Mouse (Mus musculus) forebrain, embryonic 15.5 days (tissue): ENCODE data around the gene Slit3. TPM values are rescaled to one million over a fixed set of nuclear protein-coding genes. Genes with fewer than 3 reads are reported as not detected.

ENCODE experiments used
- ATAC-seq: fragments of 200-750 bp; cut with Nextera tagmentation; replicated peaks from 2 replicates; pipeline ENCODE4 v1.8.0; 2017; ENCODE audit warnings: mild to moderate bottlenecking, moderate TSS enrichment, moderate library complexity
- H3K27ac ChIP-seq: fragments of 300-500 bp; sonication (generic); replicated peaks from 2 replicates; pipeline ENCODE4 v1.5.1; 2015; ENCODE audit warnings: mild to moderate bottlenecking, inconsistent platforms
- H3K27me3 ChIP-seq: fragments of 300-500 bp; sonication (generic); 2 replicates; pipeline ENCODE4 v1.6.1; 2015; ENCODE audit warnings: inconsistent platforms
- H3K36me3 ChIP-seq: fragments of 300-500 bp; sonication (generic); 2 replicates; pipeline ENCODE4 v1.6.1; 2015; ENCODE audit warnings: mild to moderate bottlenecking, inconsistent platforms
- H3K4me1 ChIP-seq: fragments of 300-500 bp; sonication (generic); 2 replicates; pipeline ENCODE4 v1.6.1; 2015; ENCODE audit warnings: inconsistent platforms
- H3K4me2 ChIP-seq: fragments of 300-500 bp; sonication (generic); replicated peaks from 2 replicates; pipeline ENCODE4 v1.6.1; 2015; ENCODE audit warnings: mild to moderate bottlenecking, inconsistent platforms
- H3K4me3 ChIP-seq: fragments of 300-500 bp; sonication (generic); 2 replicates; pipeline ENCODE4 v1.5.1; 2015; ENCODE audit warnings: mild to moderate bottlenecking, inconsistent platforms
- H3K9ac ChIP-seq: fragments of 300-500 bp; sonication (generic); replicated peaks from 2 replicates; pipeline ENCODE4 v1.6.1; 2015; ENCODE audit warnings: mild to moderate bottlenecking, inconsistent platforms
- H3K9me3 ChIP-seq: fragments of 300-500 bp; sonication (generic); 2 replicates; pipeline ENCODE4 v1.6.1; 2016; ENCODE audit warnings: inconsistent platforms
- WGBS: fragments of 180-500 bp; shearing (Covaris S2); methylation state at CpG from one replicate; pipeline ENCODE4 v1.1.7; 2015; ENCODE audit warnings: mixed read lengths; 5-methylcytosine and 5-hydroxymethylcytosine counted together
- polyA plus RNA-seq: library from polyadenylated mRNA; unstranded; fragments of >200 nt; fragmentation: Nextera tagmentation; extraction: Ambion mirVana; gene quantifications from 2 replicates; pipeline ENCODE4 v1.2.1, GENCODE M21; 2015

The Slit3 gene
- polyA plus RNA-seq, 1 experiment from 2014 or later = 6.4 TPM

GRCm38 (mm10) chr11:35204084-35204483 is 83.1 kb downstream of the Slit3 start:
- H3K4me1 ChIP-seq = peaks cover 35% of the 10 kb centered on the region
- H3K27me3 ChIP-seq = no peaks in the 10 kb centered on the region
- no peak overlapping the region for H3K27ac ChIP-seq
- peak; percentile 29; the same call in 1 of the 2 replicates for ATAC-seq
- H3K9ac ChIP-seq = no peak overlapping the region
- no peaks in the 10 kb centered on the region for H3K36me3 ChIP-seq
- no peaks in the 10 kb centered on the region for H3K9me3 ChIP-seq
- 6% methylated on average over 9 of the region's 9 CpGs for WGBS
- H3K4me2 ChIP-seq = no peak overlapping the region; the same call in 1 of the 2 replicates
- no peak overlapping the region for H3K4me3 ChIP-seq

- no peak overlapping the region for H3K27ac ChIP-seq
- 90% methylated on average over 14 of the region's 14 CpGs for WGBS
- no peak for ATAC-seq
- no peak overlapping the region for H3K4me3 ChIP-seq
- H3K4me1 ChIP-seq = no peaks in the 10 kb centered on the region
- no peaks in the 10 kb centered on the region for H3K9me3 ChIP-seq
- H3K27me3 ChIP-seq = no peaks in the 10 kb centered on the region
- no peak overlapping the region for H3K9ac ChIP-seq
- H3K36me3 ChIP-seq = no peaks in the 10 kb centered on the region
- H3K4me2 ChIP-seq = no peak overlapping the region
These were observed 90.0 kb downstream of the Slit3 start for GRCm38 (mm10) chr11:35210728-35211682.

GRCm38 (mm10) chr11:35224025-35224424 is 103.0 kb downstream of the Slit3 start:
- Histone ChIP-seq H3K4me2 (no peak overlapping the region), H3K36me3 (no peaks in the 10 kb centered on the region), H3K4me1 (peaks cover 11% of the 10 kb centered on the region; the same call in 1 of the 2 replicates), H3K9ac (no peak overlapping the region), H3K4me3 (no peak overlapping the region), H3K9me3 (no peaks in the 10 kb centered on the region), H3K27me3 (no peaks in the 10 kb centered on the region), H3K27ac (no peak overlapping the region)
- WGBS = 4% methylated on average over 4 of the region's 4 CpGs
- ATAC-seq = peak; percentile 61; the same call in 1 of the 2 replicates

GRCm38 (mm10) chr11:35231361-35232090 is 110.5 kb downstream of the Slit3 start:
- no peak overlapping the region for H3K27ac ChIP-seq
- no peaks in the 10 kb centered on the region for H3K36me3 ChIP-seq
- H3K9ac ChIP-seq = no peak overlapping the region
- no peaks in the 10 kb centered on the region for H3K27me3 ChIP-seq
- H3K4me3 ChIP-seq = no peak overlapping the region
- 64% methylated on average over 10 of the region's 10 CpGs for WGBS
- no peaks in the 10 kb centered on the region for H3K4me1 ChIP-seq
- no peak overlapping the region for H3K4me2 ChIP-seq
- no peak for ATAC-seq
- H3K9me3 ChIP-seq = no peaks in the 10 kb centered on the region

- Histone ChIP-seq H3K9me3 (no peaks in the 10 kb centered on the region), H3K27me3 (no peaks in the 10 kb centered on the region), H3K4me1 (no peaks in the 10 kb centered on the region), H3K4me2 (no peak overlapping the region), H3K36me3 (no peaks in the 10 kb centered on the region), H3K4me3 (no peak overlapping the region), H3K9ac (no peak overlapping the region), H3K27ac (no peak overlapping the region)
- no peak for ATAC-seq
- 88% methylated on average over 4 of the region's 4 CpGs for WGBS
These were observed 111.3 kb downstream of the Slit3 start for GRCm38 (mm10) chr11:35232321-35232720.

- no peaks in the 10 kb centered on the region for H3K27me3 ChIP-seq
- peaks cover under 1% of the 10 kb centered on the region for H3K4me1 ChIP-seq
- H3K9me3 ChIP-seq = no peaks in the 10 kb centered on the region
- 85% methylated on average over 7 of the region's 7 CpGs for WGBS
- no peak for ATAC-seq
- no peak overlapping the region for H3K27ac ChIP-seq
- H3K4me2 ChIP-seq = no peak overlapping the region
- H3K36me3 ChIP-seq = no peaks in the 10 kb centered on the region
- H3K4me3 ChIP-seq = no peak overlapping the region
- no peak overlapping the region for H3K9ac ChIP-seq
These were observed 120.4 kb downstream of the Slit3 start for GRCm38 (mm10) chr11:35241379-35241778.

- ATAC-seq = no peak
- Histone ChIP-seq H3K9me3 (no peaks in the 10 kb centered on the region), H3K36me3 (no peaks in the 10 kb centered on the region), H3K27me3 (no peaks in the 10 kb centered on the region), H3K4me1 (peaks cover 5% of the 10 kb centered on the region), H3K4me3 (no peak overlapping the region), H3K27ac (no peak overlapping the region), H3K9ac (no peak overlapping the region), H3K4me2 (no peak overlapping the region)
- WGBS = 91% methylated on average over 9 of the region's 9 CpGs
These were observed 122.6 kb downstream of the Slit3 start for GRCm38 (mm10) chr11:35243597-35243996.

- 62% methylated on average over 7 of the region's 7 CpGs for WGBS
- Histone ChIP-seq H3K9me3 (no peaks in the 10 kb centered on the region), H3K9ac (no peak overlapping the region), H3K4me3 (no peak overlapping the region), H3K27ac (no peak overlapping the region), H3K4me2 (no peak overlapping the region), H3K36me3 (no peaks in the 10 kb centered on the region), H3K4me1 (peaks cover 5% of the 10 kb centered on the region), H3K27me3 (no peaks in the 10 kb centered on the region)
- ATAC-seq = peak; percentile 41; the same call in 1 of the 2 replicates
These were observed 123.5 kb downstream of the Slit3 start for GRCm38 (mm10) chr11:35244526-35244925.

- H3K36me3 ChIP-seq = no peaks in the 10 kb centered on the region
- WGBS = 49% methylated on average over 3 of the region's 3 CpGs
- H3K4me1 ChIP-seq = peaks cover 5% of the 10 kb centered on the region
- no peak overlapping the region for H3K9ac ChIP-seq
- H3K9me3 ChIP-seq = no peaks in the 10 kb centered on the region
- ATAC-seq = no peak
- no peak overlapping the region for H3K4me3 ChIP-seq
- no peak overlapping the region for H3K27ac ChIP-seq
- no peak overlapping the region for H3K4me2 ChIP-seq
- H3K27me3 ChIP-seq = no peaks in the 10 kb centered on the region
These were observed 125.6 kb downstream of the Slit3 start for GRCm38 (mm10) chr11:35246623-35247022.

GRCm38 (mm10) chr11:35248088-35248487 is 127.1 kb downstream of the Slit3 start:
- ATAC-seq = no peak
- Histone ChIP-seq H3K4me3 (no peak overlapping the region), H3K9me3 (no peaks in the 10 kb centered on the region), H3K27ac (no peak overlapping the region), H3K36me3 (no peaks in the 10 kb centered on the region), H3K27me3 (no peaks in the 10 kb centered on the region), H3K4me1 (peaks cover 5% of the 10 kb centered on the region), H3K9ac (no peak overlapping the region), H3K4me2 (no peak overlapping the region)
- 85% methylated on average over 5 of the region's 5 CpGs for WGBS

GRCm38 (mm10) chr11:35250871-35251418 is 129.9 kb downstream of the Slit3 start:
- WGBS = 42% methylated on average over 4 of the region's 4 CpGs
- ATAC-seq = no peak

GRCm38 (mm10) chr11:35251910-35252309 is 130.9 kb downstream of the Slit3 start:
- Histone ChIP-seq H3K4me3 (no peak overlapping the region), H3K27ac (no peak overlapping the region), H3K36me3 (no peaks in the 10 kb centered on the region), H3K9me3 (no peaks in the 10 kb centered on the region), H3K4me2 (no peak overlapping the region), H3K27me3 (no peaks in the 10 kb centered on the region), H3K4me1 (no peaks in the 10 kb centered on the region), H3K9ac (no peak overlapping the region)
- 81% methylated on average over 4 of the region's 4 CpGs for WGBS
- ATAC-seq = no peak

More at GRCm38 (mm10) chr11:35250871-35251418, 129.9 kb downstream of the Slit3 start:
- no peaks in the 10 kb centered on the region for H3K36me3 ChIP-seq
- H3K4me2 ChIP-seq = no peak overlapping the region
- H3K9me3 ChIP-seq = no peaks in the 10 kb centered on the region
- peaks cover 5% of the 10 kb centered on the region for H3K4me1 ChIP-seq
- H3K27ac ChIP-seq = no peak overlapping the region
- H3K27me3 ChIP-seq = no peaks in the 10 kb centered on the region
- no peak overlapping the region for H3K9ac ChIP-seq
- H3K4me3 ChIP-seq = no peak overlapping the region
